Mouse (Mus musculus): ENCODE results near the gene 4921539E11Rik. TPM values are rescaled to one million over a fixed set of nuclear protein-coding genes. Genes with fewer than 3 reads are reported as not detected.

The 4921539E11Rik gene
- polyA plus RNA-seq, 1 experiment from 2014 or later: not detected

GRCm38 (mm10) chr4:103263378-103263777, 27.3 kb downstream of the 4921539E11Rik start:
- ATAC-seq (ENCODE audit: insufficient number of reproducible peaks, low FRiP score, low TSS enrichment, low read depth) (no peak), DNase-seq (ENCODE audit: low spot score) (no peak)
- Histone ChIP-seq H3K4me1 (ENCODE audit: control insufficient read depth, insufficient read depth, low read length) (no peaks in the 10 kb centered on the region), H3K4me3 (ENCODE audit: low read depth, low read length) (no peak overlapping the region), H3K27ac (replicated peaks; ENCODE audit: low read depth, low read length) (no peak overlapping the region), H3K9me3 (ENCODE audit: control insufficient read depth, low read length) (no peaks in the 10 kb centered on the region), H3K36me3 (ENCODE audit: control insufficient read depth, insufficient read depth, low read length) (no peaks in the 10 kb centered on the region), H3K9ac (ENCODE audit: low read length) (no peak overlapping the region), H3K4me2 (ENCODE audit: low read depth, severe bottlenecking) (no peak overlapping the region), H3K27me3 (ENCODE audit: control insufficient read depth, insufficient read depth, low read length) (no peaks in the 10 kb centered on the region)
- WGBS: 57% methylated on average over 5 of the region's 5 CpGs

DNA sequence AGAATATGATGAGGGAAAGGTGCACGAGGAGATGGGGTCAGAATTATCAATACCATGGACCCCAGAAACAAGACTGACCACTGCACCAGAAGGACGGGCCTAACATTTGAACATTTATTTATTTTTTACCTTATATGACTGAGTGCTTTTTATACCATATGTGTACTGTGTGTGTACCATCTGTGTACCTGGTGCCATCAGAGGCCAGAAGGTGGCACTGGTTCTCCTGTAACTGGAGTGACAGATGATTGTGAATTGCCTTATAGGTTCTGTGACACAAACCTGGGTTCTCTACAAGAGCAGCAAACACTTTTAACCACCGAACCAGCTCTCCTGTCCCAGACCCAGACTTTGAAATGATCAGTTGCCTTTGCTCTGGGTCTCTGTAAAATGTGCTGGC, 31.8 kb downstream of the 4921539E11Rik start:
- H3K36me3 ChIP-seq (ENCODE audit: control insufficient read depth, insufficient read depth, low read length): no peaks in the 10 kb centered on the region
- no peak overlapping the region for H3K4me2 ChIP-seq (ENCODE audit: low read depth, severe bottlenecking)
- H3K9me3 ChIP-seq (ENCODE audit: control insufficient read depth, low read length): no peaks in the 10 kb centered on the region
- H3K4me3 ChIP-seq (ENCODE audit: low read depth, low read length): no peak overlapping the region
- DNase-seq (ENCODE audit: low spot score): no peak
- no peak for ATAC-seq (ENCODE audit: insufficient number of reproducible peaks, low FRiP score, low TSS enrichment, low read depth)
- no peaks in the 10 kb centered on the region for H3K27me3 ChIP-seq (ENCODE audit: control insufficient read depth, insufficient read depth, low read length)
- no peak overlapping the region for H3K9ac ChIP-seq (ENCODE audit: low read length)
- WGBS: 81% methylated on average over 3 of the region's 3 CpGs
- H3K4me1 ChIP-seq (ENCODE audit: control insufficient read depth, insufficient read depth, low read length): no peaks in the 10 kb centered on the region
- H3K27ac ChIP-seq (replicated peaks; ENCODE audit: low read depth, low read length): no peak overlapping the region

DNA sequence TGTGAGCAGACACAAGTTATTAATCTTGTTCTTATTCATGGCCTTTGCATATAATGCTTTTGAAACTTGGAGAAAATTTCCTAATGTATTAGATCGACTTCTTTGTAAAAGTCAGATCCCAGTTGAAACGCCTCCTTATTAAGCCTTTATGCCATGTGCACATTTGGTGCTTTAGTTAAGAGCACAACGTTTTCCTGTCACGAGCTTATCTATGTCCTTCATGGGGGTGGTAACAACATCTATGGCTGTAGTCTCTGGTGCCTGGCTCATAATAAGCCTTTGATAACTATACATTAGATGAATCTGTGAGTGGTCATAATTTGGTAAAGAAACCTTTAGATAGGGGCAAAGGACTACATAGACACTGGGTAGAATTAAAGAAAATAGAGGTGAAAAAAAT, 36.8 kb downstream of the 4921539E11Rik start:
- no peak for ATAC-seq (ENCODE audit: insufficient number of reproducible peaks, low FRiP score, low TSS enrichment, low read depth)
- WGBS: 84% methylated on average over 4 of the region's 4 CpGs

DNA sequence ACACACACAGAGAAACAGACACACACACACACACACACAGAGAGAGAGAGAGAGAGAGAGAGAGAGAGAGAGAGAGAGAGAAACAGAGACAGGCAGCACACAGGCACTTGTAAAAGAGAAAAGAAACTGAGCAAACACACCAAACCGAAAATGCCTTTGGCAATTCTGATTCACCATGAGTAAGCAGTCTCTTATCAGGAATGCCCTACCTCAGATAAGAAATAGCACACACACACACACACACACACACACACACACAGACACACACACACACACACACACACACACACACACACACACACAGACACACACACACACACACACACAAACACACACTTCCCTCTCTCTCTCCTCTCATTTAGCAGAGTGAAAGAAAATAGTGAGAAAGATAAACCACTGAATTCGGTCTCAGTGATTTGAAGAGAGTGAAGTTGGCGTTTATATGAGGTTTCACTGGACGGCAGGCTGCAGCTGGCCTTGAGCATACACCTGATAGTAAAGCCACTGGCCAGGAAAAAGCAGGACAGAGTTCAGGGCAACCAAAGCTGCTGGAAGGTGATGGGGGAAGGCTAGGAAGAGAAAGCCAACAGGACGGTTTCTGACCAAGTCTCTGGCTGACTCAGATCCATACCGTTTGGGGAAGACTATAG, 41.1 kb downstream of the 4921539E11Rik start:
- H3K4me2 ChIP-seq (ENCODE audit: low read depth, severe bottlenecking): no peak overlapping the region
- no peaks in the 10 kb centered on the region for H3K27me3 ChIP-seq (ENCODE audit: control insufficient read depth, insufficient read depth, low read length)
- DNase-seq (ENCODE audit: low spot score) (no peak), ATAC-seq (ENCODE audit: insufficient number of reproducible peaks, low FRiP score, low TSS enrichment, low read depth) (no peak)
- no peak overlapping the region for H3K4me3 ChIP-seq (ENCODE audit: low read depth, low read length)
- H3K9me3 ChIP-seq (ENCODE audit: control insufficient read depth, low read length): no peaks in the 10 kb centered on the region
- H3K36me3 ChIP-seq (ENCODE audit: control insufficient read depth, insufficient read depth, low read length): no peaks in the 10 kb centered on the region
- H3K4me1 ChIP-seq (ENCODE audit: control insufficient read depth, insufficient read depth, low read length): no peaks in the 10 kb centered on the region
- WGBS: 62% methylated on average over 6 of the region's 6 CpGs
- no peak overlapping the region for H3K27ac ChIP-seq (replicated peaks; ENCODE audit: low read depth, low read length)
- no peak overlapping the region for H3K9ac ChIP-seq (ENCODE audit: low read length)

More for the DNA sequence above, 36.8 kb downstream of the 4921539E11Rik start:
- no peak overlapping the region for H3K4me2 ChIP-seq (ENCODE audit: low read depth, severe bottlenecking)
- no peaks in the 10 kb centered on the region for H3K9me3 ChIP-seq (ENCODE audit: control insufficient read depth, low read length)
- H3K4me1 ChIP-seq (ENCODE audit: control insufficient read depth, insufficient read depth, low read length): no peaks in the 10 kb centered on the region
- no peaks in the 10 kb centered on the region for H3K36me3 ChIP-seq (ENCODE audit: control insufficient read depth, insufficient read depth, low read length)
- no peak overlapping the region for H3K9ac ChIP-seq (ENCODE audit: low read length)
- H3K27me3 ChIP-seq (ENCODE audit: control insufficient read depth, insufficient read depth, low read length): no peaks in the 10 kb centered on the region
- H3K4me3 ChIP-seq (ENCODE audit: low read depth, low read length): no peak overlapping the region
- DNase-seq (ENCODE audit: low spot score): no peak
- H3K27ac ChIP-seq (replicated peaks; ENCODE audit: low read depth, low read length): no peak overlapping the region

GRCm38 (mm10) chr4:103247813-103248212, 42.9 kb downstream of the 4921539E11Rik start:
- no peak overlapping the region for H3K27ac ChIP-seq (replicated peaks; ENCODE audit: low read depth, low read length)
- H3K36me3 ChIP-seq (ENCODE audit: control insufficient read depth, insufficient read depth, low read length): no peaks in the 10 kb centered on the region
- H3K4me3 ChIP-seq (ENCODE audit: low read depth, low read length): no peak overlapping the region
- no peak for ATAC-seq (ENCODE audit: insufficient number of reproducible peaks, low FRiP score, low TSS enrichment, low read depth)
- H3K9ac ChIP-seq (ENCODE audit: low read length): no peak overlapping the region
- no peaks in the 10 kb centered on the region for H3K9me3 ChIP-seq (ENCODE audit: control insufficient read depth, low read length)
- 89% methylated on average over 2 of the region's 2 CpGs for WGBS
- no peak overlapping the region for H3K4me2 ChIP-seq (ENCODE audit: low read depth, severe bottlenecking)
- no peaks in the 10 kb centered on the region for H3K4me1 ChIP-seq (ENCODE audit: control insufficient read depth, insufficient read depth, low read length)
- DNase-seq (ENCODE audit: low spot score): no peak
- no peaks in the 10 kb centered on the region for H3K27me3 ChIP-seq (ENCODE audit: control insufficient read depth, insufficient read depth, low read length)

DNA sequence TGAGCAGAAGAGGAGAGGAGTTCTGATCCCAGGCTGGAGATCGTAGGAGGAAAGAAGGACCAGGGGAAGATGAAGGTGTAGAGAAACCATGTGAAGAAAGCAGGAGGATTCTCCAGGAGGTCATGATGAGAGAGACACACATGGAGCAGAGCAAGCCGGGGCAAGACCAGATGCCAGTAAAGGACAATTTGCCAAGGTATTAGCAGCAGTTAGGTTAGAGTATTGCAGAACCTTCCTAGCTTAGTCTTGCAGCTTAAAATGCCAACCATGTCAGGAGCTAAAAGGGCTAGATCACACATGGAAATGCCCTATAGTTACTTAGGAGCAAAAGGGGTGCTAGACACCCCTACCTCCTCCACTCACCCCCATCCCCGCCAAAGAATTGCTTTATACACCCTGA, 43.4 kb downstream of the 4921539E11Rik start:
- H3K4me3 ChIP-seq (ENCODE audit: low read depth, low read length): no peak overlapping the region
- no peak overlapping the region for H3K4me2 ChIP-seq (ENCODE audit: low read depth, severe bottlenecking)
- no peak overlapping the region for H3K9ac ChIP-seq (ENCODE audit: low read length)
- no peak overlapping the region for H3K27ac ChIP-seq (replicated peaks; ENCODE audit: low read depth, low read length)
- DNase-seq (ENCODE audit: low spot score) (no peak), ATAC-seq (ENCODE audit: insufficient number of reproducible peaks, low FRiP score, low TSS enrichment, low read depth) (no peak)
- H3K9me3 ChIP-seq (ENCODE audit: control insufficient read depth, low read length): no peaks in the 10 kb centered on the region
- no peaks in the 10 kb centered on the region for H3K36me3 ChIP-seq (ENCODE audit: control insufficient read depth, insufficient read depth, low read length)
- no peaks in the 10 kb centered on the region for H3K27me3 ChIP-seq (ENCODE audit: control insufficient read depth, insufficient read depth, low read length)
- WGBS: 82% methylated on average over 3 of the region's 3 CpGs
- H3K4me1 ChIP-seq (ENCODE audit: control insufficient read depth, insufficient read depth, low read length): no peaks in the 10 kb centered on the region

- Histone ChIP-seq H3K9me3 (ENCODE audit: control insufficient read depth, low read length) (no peaks in the 10 kb centered on the region), H3K36me3 (ENCODE audit: control insufficient read depth, insufficient read depth, low read length) (no peaks in the 10 kb centered on the region), H3K27me3 (ENCODE audit: control insufficient read depth, insufficient read depth, low read length) (no peaks in the 10 kb centered on the region), H3K27ac (replicated peaks; ENCODE audit: low read depth, low read length) (no peak overlapping the region), H3K4me1 (ENCODE audit: control insufficient read depth, insufficient read depth, low read length) (no peaks in the 10 kb centered on the region), H3K4me3 (ENCODE audit: low read depth, low read length) (no peak overlapping the region), H3K4me2 (ENCODE audit: low read depth, severe bottlenecking) (no peak overlapping the region), H3K9ac (ENCODE audit: low read length) (no peak overlapping the region)
- no peak for ATAC-seq (ENCODE audit: insufficient number of reproducible peaks, low FRiP score, low TSS enrichment, low read depth)
- DNase-seq (ENCODE audit: low spot score): no peak
- 36% methylated on average over 2 of the region's 2 CpGs for WGBS
Observed at GRCm38 (mm10) chr4:103232156-103232555, 58.5 kb downstream of the 4921539E11Rik start.

DNA sequence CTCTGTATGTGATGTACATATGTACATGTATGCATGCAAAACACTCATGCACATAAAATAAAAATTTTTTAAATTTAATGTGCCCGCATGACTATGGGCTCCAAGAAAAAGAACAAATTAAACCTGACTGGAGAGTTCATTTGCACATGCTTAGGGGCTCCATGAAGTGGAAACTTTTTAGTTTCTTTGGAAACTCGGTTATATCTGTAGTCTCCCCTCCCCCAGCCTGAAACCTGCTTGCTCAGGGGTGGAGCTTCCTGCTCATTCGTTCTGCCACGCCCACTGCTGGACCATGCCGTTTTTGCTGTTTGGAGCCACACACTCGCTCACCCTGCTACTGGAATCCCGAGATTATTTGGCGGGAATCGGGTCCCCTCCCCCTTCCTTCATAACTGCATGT, 67.8 kb downstream of the 4921539E11Rik start:
- Histone ChIP-seq H3K27me3 (ENCODE audit: control insufficient read depth, insufficient read depth, low read length) (no peaks in the 10 kb centered on the region), H3K27ac (replicated peaks; ENCODE audit: low read depth, low read length) (no peak overlapping the region), H3K4me1 (ENCODE audit: control insufficient read depth, insufficient read depth, low read length) (peaks cover 11% of the 10 kb centered on the region; the same call in 1 of the 2 replicates), H3K4me3 (ENCODE audit: low read depth, low read length) (no peak overlapping the region), H3K36me3 (ENCODE audit: control insufficient read depth, insufficient read depth, low read length) (no peaks in the 10 kb centered on the region), H3K4me2 (ENCODE audit: low read depth, severe bottlenecking) (no peak overlapping the region), H3K9ac (ENCODE audit: low read length) (no peak overlapping the region), H3K9me3 (ENCODE audit: control insufficient read depth, low read length) (no peaks in the 10 kb centered on the region)
- 45% methylated on average over 9 of the region's 9 CpGs for WGBS
- ATAC-seq (ENCODE audit: insufficient number of reproducible peaks, low FRiP score, low TSS enrichment, low read depth) (no peak), DNase-seq (ENCODE audit: low spot score) (no peak)

- Histone ChIP-seq H3K4me1 (ENCODE audit: control insufficient read depth, insufficient read depth, low read length) (peaks cover 11% of the 10 kb centered on the region; the same call in 1 of the 2 replicates), H3K27me3 (ENCODE audit: control insufficient read depth, insufficient read depth, low read length) (no peaks in the 10 kb centered on the region), H3K27ac (replicated peaks; ENCODE audit: low read depth, low read length) (no peak overlapping the region), H3K4me2 (ENCODE audit: low read depth, severe bottlenecking) (no peak overlapping the region), H3K4me3 (ENCODE audit: low read depth, low read length) (no peak overlapping the region), H3K9me3 (ENCODE audit: control insufficient read depth, low read length) (no peaks in the 10 kb centered on the region), H3K9ac (ENCODE audit: low read length) (no peak overlapping the region), H3K36me3 (ENCODE audit: control insufficient read depth, insufficient read depth, low read length) (no peaks in the 10 kb centered on the region)
- ATAC-seq (ENCODE audit: insufficient number of reproducible peaks, low FRiP score, low TSS enrichment, low read depth) (no peak), DNase-seq (ENCODE audit: low spot score) (no peak)
- 83% methylated on average over 6 of the region's 6 CpGs for WGBS
Observed at GRCm38 (mm10) chr4:103221789-103222188, 68.9 kb downstream of the 4921539E11Rik start.
